Mouse (Mus musculus): Measurements from ENCODE around the gene Olah. TPM values are rescaled to one million over a fixed set of nuclear protein-coding genes. Genes with fewer than 3 reads are reported as not detected.

Olah gene
- polyA plus RNA-seq, 1 experiment from 2014 or later, result not detected

DNA sequence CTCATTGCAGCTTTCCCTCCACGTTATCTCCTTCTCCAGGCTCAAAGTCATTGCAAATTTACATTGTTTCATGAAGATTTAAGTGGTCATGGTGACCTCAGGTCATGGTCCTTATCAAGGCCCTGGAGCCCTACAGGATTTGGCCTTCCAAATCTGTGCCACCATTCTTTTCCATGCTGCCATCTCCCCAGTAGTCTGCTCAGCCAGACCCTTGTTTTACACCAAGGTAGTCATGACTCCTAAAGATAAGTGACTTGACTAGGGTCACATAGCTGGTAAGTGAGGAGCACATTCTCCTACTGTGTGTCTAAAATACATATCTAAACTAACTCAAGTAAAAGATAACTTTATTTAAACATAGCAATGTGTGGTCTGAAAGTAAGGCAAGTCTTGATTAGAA lies 104.8 kb downstream of the Olah start:
- 57% methylated on average over 1 of the region's 1 CpGs for WGBS
- Histone ChIP-seq H3K9ac (ENCODE audit: low read length) (no peak overlapping the region), H3K4me1 (ENCODE audit: control insufficient read depth in 2 of 2, insufficient read depth in 2 of 2, low read length in 2 of 2) (no peaks in the 10 kb centered on the region; a peak in 1 of 4 replicates), H3K4me2 (ENCODE audit: low read length) (no peak overlapping the region), H3K27ac (replicated peaks in 1 of 2; ENCODE audit: control insufficient read depth in 1 of 2, insufficient read depth in 1 of 2, low read depth in 2 of 2, low read length in 2 of 2) (no peak overlapping the region), H3K9me3 (ENCODE audit: control insufficient read depth, low read length) (no peaks in the 10 kb centered on the region), H3K4me3 (ENCODE audit: control insufficient read depth in 1 of 2, insufficient read depth in 1 of 2, low read depth in 1 of 2, low read length in 2 of 2) (no peak overlapping the region), H3K27me3 (ENCODE audit: control insufficient read depth, insufficient read depth, low read length) (no peaks in the 10 kb centered on the region), H3K36me3 (ENCODE audit: control insufficient read depth, insufficient read depth, low read length) (no peaks in the 10 kb centered on the region)
- ATAC-seq (ENCODE audit: insufficient number of reproducible peaks, insufficient read depth, low FRiP score, low read depth), result no peak

Other genes starting within 250 kb of the Olah start
- gene Nmt2, start 113.0 kb downstream of the Olah start, polyA plus RNA-seq (2014; fragmentation: Nextera tagmentation; extraction: Ambion mirVana), result 30.2 and 34.9 TPM in 2 replicates
- 12.5 and 12.8 TPM in 2 replicates for gene Rpp38, start 64.6 kb downstream of the Olah start, polyA plus RNA-seq (2014; fragmentation: Nextera tagmentation; extraction: Ambion mirVana)
- 0.70 and 0.85 TPM in 2 replicates for gene Acbd7, start 61.0 kb downstream of the Olah start, polyA plus RNA-seq (2014; fragmentation: Nextera tagmentation; extraction: Ambion mirVana)
- gene Meig1, start 25.4 kb upstream of the Olah start, polyA plus RNA-seq (2014; fragmentation: Nextera tagmentation; extraction: Ambion mirVana), result 0.39 TPM in 1 of 2 replicates, not detected in the other
- gene Dclre1c, start 26.9 kb upstream of the Olah start, polyA plus RNA-seq (2014; fragmentation: Nextera tagmentation; extraction: Ambion mirVana), result 4.4 and 5.8 TPM in 2 replicates
- gene Suv39h2, start 77.8 kb upstream of the Olah start, polyA plus RNA-seq (2014; fragmentation: Nextera tagmentation; extraction: Ambion mirVana), result 6.9 and 8.3 TPM in 2 replicates
- gene Gm45902, start 115.6 kb upstream of the Olah start, polyA plus RNA-seq (2014; fragmentation: Nextera tagmentation; extraction: Ambion mirVana), result 3.4 and 3.9 TPM in 2 replicates
- gene Hspa14, start 115.6 kb upstream of the Olah start, polyA plus RNA-seq (2014; fragmentation: Nextera tagmentation; extraction: Ambion mirVana), result 70.5 and 77.3 TPM in 2 replicates
- gene Cdnf, start 115.8 kb upstream of the Olah start, polyA plus RNA-seq (2014; fragmentation: Nextera tagmentation; extraction: Ambion mirVana), result 0.11 and 0.74 TPM in 2 replicates
- gene Fam107b, start 173.3 kb upstream of the Olah start, polyA plus RNA-seq (2014; fragmentation: Nextera tagmentation; extraction: Ambion mirVana), result 26.5 and 27.0 TPM in 2 replicates

Data from heart, embryonic 14.5 days (tissue).